Comparison of ENCODE assay signal across 8 mouse cellular contexts in genomic region chr1:185454955-185455701, GRCm38 (mm10). TPM values are rescaled to one million over a fixed set of nuclear protein-coding genes. Genes with fewer than 3 reads are reported as not detected.
A peak's percentile ranks its signal among the peaks of the same experiment; 100 is the strongest.
DNase-seq lines count a peak whose midpoint lies in the region; ATAC-seq and TF ChIP-seq lines count a peak whose summit lies in the region.

No protein-coding gene starts in this region.

- no peaks in the 10 kb centered on the region for H3K9me3 ChIP-seq in lung, postnatal 0 days (ENCODE audit: low read length)
- no peaks in the 10 kb centered on the region for H3K9me3 ChIP-seq in forebrain, embryonic 11.5 days (ENCODE audit: control insufficient read depth, low read length)
- no peaks in the 10 kb centered on the region for H3K9me3 ChIP-seq in intestine, embryonic 14.5 days (ENCODE audit: control insufficient read depth, low read length)

- H3K4me2 ChIP-seq in lung, postnatal 0 days (replicated peaks; ENCODE audit: low read depth, low read length), result peak overlapping the region; percentile 57
- peak overlapping the region; percentile 99 for H3K4me2 ChIP-seq in forebrain, embryonic 11.5 days (ENCODE audit: low read depth, low read length, severe bottlenecking)
- peak overlapping the region; percentile 92 for H3K4me2 ChIP-seq in intestine, embryonic 14.5 days (ENCODE audit: low read length)

- ATAC-seq in lung, postnatal 0 days, result 0 out of 2 replicates have a peak, but pooled peaks have one; percentile 8
- peak; percentile 77 for ATAC-seq in forebrain, embryonic 11.5 days (replicated peaks; ENCODE audit: low FRiP score)
- ATAC-seq in intestine, embryonic 14.5 days (replicated peaks; ENCODE audit: low FRiP score, low TSS enrichment, low read depth), result peak; percentile 71

- peak overlapping the region; percentile 35 for H3K4me3 ChIP-seq in lung, postnatal 0 days (ENCODE audit: low read depth, low read length)
- peak overlapping the region; percentile 57 for H3K4me3 ChIP-seq in cerebellum, adult 2 months (replicated peaks; ENCODE audit: insufficient read depth, low read depth, low read length)
- H3K4me3 ChIP-seq in forebrain, embryonic 11.5 days (ENCODE audit: low read depth, low read length), result peak overlapping the region; percentile 56
- H3K4me3 ChIP-seq in intestine, embryonic 14.5 days (ENCODE audit: low read depth, low read length), result peak overlapping the region; percentile 51
- peak overlapping the region; percentile 81 for H3K4me3 ChIP-seq in liver, adult 2 months (ENCODE audit: insufficient read depth, low read depth, low read length)

- 0 out of 2 replicates have a peak, but pooled peaks cover 4% of the 10 kb centered on the region for H3K4me1 ChIP-seq in lung, postnatal 0 days (ENCODE audit: insufficient read depth, low read depth, low read length)
- no peaks in the 10 kb centered on the region for H3K4me1 ChIP-seq in cerebellum, adult 2 months (ENCODE audit: control insufficient read depth, insufficient read depth, low read length)
- 0 out of 2 replicates have a peak, but pooled peaks cover 5% of the 10 kb centered on the region for H3K4me1 ChIP-seq in forebrain, embryonic 11.5 days (replicated peaks; ENCODE audit: control insufficient read depth, insufficient read depth, low read length)
- H3K4me1 ChIP-seq in intestine, embryonic 14.5 days (replicated peaks; ENCODE audit: control insufficient read depth, insufficient read depth, low read length), result peaks cover 5% of the 10 kb centered on the region
- peaks cover 16% of the 10 kb centered on the region for H3K4me1 ChIP-seq in liver, adult 2 months (ENCODE audit: control insufficient read depth, insufficient read depth, low read length)

- TF ChIP-seq EP300 in lung, postnatal 0 days (IDR thresholded peaks at IDR 0.05), result no peak

- TF ChIP-seq POLR2A in cerebellum, adult 2 months (IDR thresholded peaks at IDR 0.05; ENCODE audit: borderline replicate concordance, insufficient read depth, low read length), result no peak
- no peak for TF ChIP-seq POLR2A in liver, adult 2 months (IDR thresholded peaks at IDR 0.05; ENCODE audit: extremely low read depth, insufficient read depth, low read length)

- no peak for TF ChIP-seq CTCF in lung, postnatal 0 days (IDR thresholded peaks at IDR 0.05)
- TF ChIP-seq CTCF in cerebellum, adult 2 months (IDR thresholded peaks at IDR 0.05; ENCODE audit: borderline replicate concordance, insufficient read depth, low read depth, low read length), result no peak
- TF ChIP-seq CTCF in liver, adult 2 months (IDR thresholded peaks at IDR 0.05; ENCODE audit: low read depth, low read length), result no peak

- peaks cover 15% of the 10 kb centered on the region for H3K79me2 ChIP-seq in liver, adult 2 months (ENCODE audit: control insufficient read depth, insufficient read depth, low read length)

- H3K36me3 ChIP-seq in lung, postnatal 0 days (ENCODE audit: insufficient read depth, low read length), result no peaks in the 10 kb centered on the region
- H3K36me3 ChIP-seq in forebrain, embryonic 11.5 days (ENCODE audit: control insufficient read depth, insufficient read depth, low read length), result no peaks in the 10 kb centered on the region
- H3K36me3 ChIP-seq in intestine, embryonic 14.5 days (ENCODE audit: control insufficient read depth, insufficient read depth, low read length), result no peaks in the 10 kb centered on the region
- no peaks in the 10 kb centered on the region for H3K36me3 ChIP-seq in liver, adult 2 months (ENCODE audit: control insufficient read depth, insufficient read depth, low read length)

- no peak overlapping the region for H3K9ac ChIP-seq in lung, postnatal 0 days (replicated peaks; ENCODE audit: low read depth)
- H3K9ac ChIP-seq in forebrain, embryonic 11.5 days (ENCODE audit: low read length), result peak overlapping the region; percentile 63
- peak overlapping the region; percentile 32 for H3K9ac ChIP-seq in intestine, embryonic 14.5 days (ENCODE audit: low read length)
- H3K9ac ChIP-seq in liver, adult 2 months (ENCODE audit: low read depth, low read length), result peak overlapping the region; percentile 86

- WGBS in lung, postnatal 0 days, result under 1% methylated on average over 63 of the region's 71 CpGs
- WGBS in cerebellum, adult 2 months, result under 1% methylated on average over 71 of the region's 71 CpGs
- under 1% methylated on average over 70 of the region's 71 CpGs for WGBS in forebrain, embryonic 11.5 days
- under 1% methylated on average over 71 of the region's 71 CpGs for WGBS in intestine, embryonic 14.5 days
- 1% methylated on average over 71 of the region's 71 CpGs for WGBS in liver, adult 2 months

- no peak overlapping the region for H3K27ac ChIP-seq in lung, postnatal 0 days (ENCODE audit: low read length)
- no peak overlapping the region for H3K27ac ChIP-seq in cerebellum, adult 2 months (ENCODE audit: insufficient read depth, low read length)
- H3K27ac ChIP-seq in forebrain, embryonic 11.5 days (ENCODE audit: low read depth, low read length), result no peak overlapping the region
- no peak overlapping the region for H3K27ac ChIP-seq in intestine, embryonic 14.5 days (ENCODE audit: low read depth)
- peak overlapping the region; percentile 84 for H3K27ac ChIP-seq in liver, adult 2 months (replicated peaks; ENCODE audit: insufficient read depth, low read depth, low read length)

- DNase-seq in lung, postnatal 0 days (ENCODE audit: low spot score), result no peak
- DNase-seq in lung, postnatal 36 days, result no peak
- DNase-seq in cerebellum, adult 2 months, result peak; percentile 32 to 49
- DNase-seq in forebrain, embryonic 11.5 days (ENCODE audit: low spot score), result peak; percentile 82
- peak; percentile 67 for DNase-seq in intestine, embryonic 14.5 days (ENCODE audit: low spot score)
- DNase-seq in liver, adult 2 months (ENCODE audit: extremely low read depth, low read depth, low spot score), result peak; percentile 49
- DNase-seq in right cerebral cortex, postnatal 14 days, result peak; percentile 59
- DNase-seq in thymus, adult 18-20 months, result no peak

- peaks cover 26% of the 10 kb centered on the region for H3K27me3 ChIP-seq in lung, postnatal 0 days (replicated peaks; ENCODE audit: insufficient read depth, low read length)
- H3K27me3 ChIP-seq in cerebellum, adult 2 months (ENCODE audit: control insufficient read depth, insufficient read depth, low read length), result no peaks in the 10 kb centered on the region
- peaks cover 18% of the 10 kb centered on the region for H3K27me3 ChIP-seq in forebrain, embryonic 11.5 days (ENCODE audit: control insufficient read depth, insufficient read depth, low read length)
- peaks cover 35% of the 10 kb centered on the region for H3K27me3 ChIP-seq in intestine, embryonic 14.5 days (replicated peaks; ENCODE audit: control insufficient read depth, insufficient read depth, low read length)
- H3K27me3 ChIP-seq in liver, adult 2 months (ENCODE audit: control insufficient read depth, insufficient read depth, low read length), result no peaks in the 10 kb centered on the region

RNA-seq across cellular contexts. Expression of gene Slc30a10, which starts 0.5 kb away (rescaled TPM):
- polyA plus RNA-seq in lung, postnatal 0 days (2015; fragmentation: Nextera tagmentation; extraction: Ambion mirVana), result 0.05 TPM in 1 of 2 replicates, not detected in the other
- polyA plus RNA-seq in cerebellum, adult 2 months (2012; rRNA removed), result 5.4 and 6.0 TPM in 2 replicates
- polyA plus RNA-seq in forebrain, embryonic 11.5 days (2014; fragmentation: Nextera tagmentation; extraction: Ambion mirVana), result 2.5 and 2.6 TPM in 2 replicates
- polyA plus RNA-seq in intestine, embryonic 14.5 days (2014; fragmentation: Nextera tagmentation; extraction: Ambion mirVana), result 1.1 and 1.2 TPM in 2 replicates
- total RNA-seq in liver, adult 2 months (2014; rRNA removed), result 7.6 and 9.2 TPM in 2 replicates
- polyA plus RNA-seq in liver, adult 2 months (2012; rRNA removed), result 23.5 and 26.6 TPM in 2 replicates

Comparison
In these comparisons a context has a peak if more than half of its experiments do, and no peak if none do; other contexts are left out.
1. ATAC-seq: peak in every context shown above with its lines; median percentile 77 in forebrain, embryonic 11.5 days; 71 in intestine, embryonic 14.5 days; 8 in lung, postnatal 0 days.
2. DNase-seq: peak in cerebellum, adult 2 months (2 of 2), forebrain, embryonic 11.5 days (single experiment), intestine, embryonic 14.5 days (single experiment), liver, adult 2 months (single experiment) and right cerebral cortex, postnatal 14 days (single experiment); none in lung, postnatal 0 days (single experiment), lung, postnatal 36 days (single experiment) and thymus, adult 18-20 months (0 of 2).
3. Peak in every context shown above with its lines, with median percentiles within 50 percentile points of each other: H3K4me2 ChIP-seq and H3K4me3 ChIP-seq.